Mouse (Mus musculus) kidney, postnatal 25 days (tissue): ENCODE measurements around the gene Praf2.
A peak's percentile ranks its signal among the peaks of the same experiment; 100 is the strongest.
"Not testable (repeated sequence)": the region's sequence is repeated elsewhere in the genome, so short reads cannot be mapped to it uniquely, and the experiment has no call there.

Experiments
- DNase-seq, 2 experiments: peaks; one replicate each; pipeline ENCODE4 v3.0.0; 2021; ENCODE audit warnings: mixed read lengths in 2 of 2

Gene Praf2

DNA sequence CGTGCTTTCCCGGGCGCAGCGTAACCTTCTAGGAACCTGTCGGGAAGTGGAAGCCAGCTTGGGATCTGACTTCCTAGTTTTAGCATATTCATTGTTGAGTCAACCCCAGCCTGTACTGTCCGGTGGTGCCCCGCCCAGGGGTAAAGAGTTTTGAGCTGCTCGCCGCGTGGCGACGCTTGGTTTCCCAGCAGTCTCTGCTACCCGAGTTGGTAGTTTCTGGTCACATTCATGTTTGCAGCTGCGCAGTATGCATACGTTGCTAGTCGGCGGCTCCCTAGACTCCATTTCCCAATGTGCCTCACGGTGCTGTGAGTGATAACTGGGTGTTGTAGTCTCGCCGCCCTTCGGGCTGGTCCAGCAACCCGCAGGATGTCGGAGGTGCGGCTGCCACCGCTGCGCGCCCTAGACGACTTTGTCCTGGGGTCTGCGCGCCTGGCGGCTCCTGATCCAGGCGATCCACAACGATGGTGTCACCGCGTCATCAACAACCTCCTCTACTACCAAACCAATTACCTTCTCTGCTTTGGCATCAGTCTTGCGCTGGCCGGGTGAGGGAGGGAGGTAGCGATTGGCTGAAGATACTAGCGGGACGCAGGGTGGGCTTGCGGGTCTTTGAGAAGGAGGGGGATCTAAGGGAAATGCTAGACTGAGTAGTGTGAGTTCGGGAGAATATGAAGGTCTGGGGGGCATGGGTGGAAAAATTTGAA, at the start of gene Praf2:
Gene Praf2 (plus strand): TSS at position 225 of the 707 bp plus-strand sequence.
- peak; percentile 80 to 90 for DNase-seq

DNA sequence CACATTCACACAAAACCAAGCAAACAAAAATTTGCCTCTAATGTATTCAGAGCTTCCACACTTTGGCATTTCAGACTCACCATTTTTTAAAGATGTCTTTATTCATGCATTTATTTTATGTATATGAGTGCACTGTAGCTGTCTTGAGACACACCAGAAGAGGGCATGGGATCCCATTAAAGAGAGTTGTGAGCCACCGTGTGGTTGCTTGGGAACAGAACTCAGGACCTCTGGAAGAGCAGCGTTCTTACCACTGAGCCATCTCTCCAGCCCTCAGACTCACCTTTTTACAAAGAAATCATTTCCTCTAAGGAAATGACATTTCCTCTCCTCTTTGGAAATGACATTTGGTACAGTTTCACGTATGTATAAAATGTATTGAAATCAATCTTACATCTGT, 49.3 kb upstream of the Praf2 start:
- DNase-seq, result no peak

DNA sequence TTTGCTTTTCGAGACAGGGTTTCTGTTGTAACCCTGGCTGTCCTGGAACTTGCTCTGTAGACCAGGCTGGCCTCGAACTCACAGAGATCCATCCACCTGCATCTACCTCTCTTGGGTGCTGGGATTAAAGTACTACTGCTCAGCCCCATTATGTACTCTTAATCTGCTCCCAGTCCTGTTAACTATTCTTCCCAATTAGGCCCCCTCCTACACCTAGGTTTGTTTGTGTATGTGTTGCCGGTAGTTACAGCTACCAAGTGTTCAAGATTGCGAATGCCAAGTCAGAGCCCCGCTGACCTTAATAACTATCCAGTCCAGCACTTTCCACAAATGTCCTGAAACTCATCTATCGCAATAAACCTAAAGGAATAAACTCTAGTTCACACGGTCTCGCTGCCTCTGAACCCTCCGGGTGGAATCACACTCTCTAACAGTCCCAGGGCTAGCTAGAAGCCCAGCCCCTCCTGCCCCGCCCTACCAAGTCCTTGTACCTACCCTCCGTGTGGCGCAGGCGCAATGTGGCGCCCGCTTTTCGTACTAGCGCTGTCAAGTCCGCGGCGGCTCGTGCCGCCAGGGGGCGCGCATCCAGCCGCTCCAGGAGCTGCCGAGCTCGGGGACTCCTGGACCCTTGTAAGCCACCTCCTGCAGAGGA, 48.7 kb upstream of the Praf2 start:
- DNase-seq, result peak; percentile 93 to 95

DNA sequence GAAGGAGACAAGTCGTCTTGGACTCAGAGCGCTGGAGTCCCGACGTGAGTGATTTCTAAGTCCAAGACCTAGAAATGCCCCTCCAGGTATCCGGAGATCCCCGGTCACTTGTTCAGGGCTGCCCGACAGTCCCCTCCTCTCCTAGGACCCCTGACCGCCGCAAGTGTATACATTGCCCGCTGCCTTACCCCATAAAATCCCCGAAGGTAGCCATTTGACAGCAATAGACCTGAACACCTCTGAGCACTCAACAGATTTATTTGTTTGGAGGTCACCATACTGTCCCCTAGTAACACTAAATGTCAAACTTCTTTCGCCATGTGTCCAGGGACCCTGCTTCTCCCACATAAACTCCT, 48.2 kb upstream of the Praf2 start:
- DNase-seq, result no peak

DNA sequence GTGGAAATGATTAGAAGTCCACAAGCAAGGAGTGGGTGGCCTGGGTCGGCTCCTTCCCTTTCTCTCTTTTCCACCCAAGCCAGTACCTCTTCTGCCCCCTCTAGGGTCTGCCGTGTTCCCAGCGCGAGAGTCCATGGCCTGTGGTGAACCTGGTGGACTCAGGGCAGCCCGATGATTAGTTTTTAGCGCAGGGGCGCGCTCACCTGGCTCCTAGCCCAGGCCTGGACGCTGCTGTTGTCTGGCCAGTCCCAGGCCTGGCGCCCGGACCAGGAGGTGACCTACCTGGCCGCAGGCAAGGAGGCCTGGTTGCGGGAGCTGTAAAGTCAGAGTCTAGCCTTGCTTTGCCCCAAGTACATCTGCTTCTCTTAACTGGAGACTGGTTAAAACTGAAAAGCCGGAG, 47.4 kb upstream of the Praf2 start, which contains the start of gene Magix:
Gene Magix (minus strand): TSS at position 388 of the 400 bp plus-strand sequence.
- peak; percentile 68 to 87 for DNase-seq

DNA sequence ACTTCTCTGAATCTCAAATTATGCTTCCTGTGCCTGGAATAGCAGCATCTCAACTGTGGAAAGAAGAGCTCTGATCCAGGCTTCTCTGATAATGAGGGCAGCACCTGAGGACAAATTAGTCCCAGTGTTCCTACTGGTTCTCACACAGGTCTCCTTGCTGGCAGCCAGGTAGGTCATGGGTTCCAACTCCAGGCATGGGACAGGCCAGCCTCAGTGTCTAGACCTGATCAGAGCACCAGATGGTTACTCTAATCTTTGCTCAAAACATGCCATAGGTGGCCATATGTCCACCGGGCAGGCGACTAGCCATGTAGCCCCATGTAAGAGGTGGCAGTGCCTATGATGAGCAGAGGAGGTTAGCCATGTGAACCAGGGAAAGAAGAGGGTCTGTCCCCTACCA, 39.9 kb upstream of the Praf2 start:
- DNase-seq, result no peak

DNA sequence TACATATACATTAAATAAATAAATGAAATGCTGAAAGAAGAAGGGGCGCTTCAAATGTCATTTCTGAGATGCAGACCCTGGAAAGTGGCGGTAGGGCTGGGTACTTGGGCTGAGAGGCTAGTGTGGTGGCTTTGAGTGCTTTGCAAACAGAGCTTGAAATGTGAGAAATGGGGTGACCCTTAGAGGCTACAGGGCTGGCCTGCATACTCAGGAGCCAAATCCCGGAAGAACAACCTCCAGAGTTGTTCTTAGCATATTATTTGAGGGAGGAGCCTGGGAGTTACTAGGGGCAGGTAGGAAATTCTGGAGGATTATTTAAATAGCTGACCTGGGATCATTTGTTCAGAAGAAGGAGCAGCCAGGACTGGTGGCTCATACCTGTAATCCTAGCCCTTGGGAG, 37.8 kb upstream of the Praf2 start:
- no peak for DNase-seq

DNA sequence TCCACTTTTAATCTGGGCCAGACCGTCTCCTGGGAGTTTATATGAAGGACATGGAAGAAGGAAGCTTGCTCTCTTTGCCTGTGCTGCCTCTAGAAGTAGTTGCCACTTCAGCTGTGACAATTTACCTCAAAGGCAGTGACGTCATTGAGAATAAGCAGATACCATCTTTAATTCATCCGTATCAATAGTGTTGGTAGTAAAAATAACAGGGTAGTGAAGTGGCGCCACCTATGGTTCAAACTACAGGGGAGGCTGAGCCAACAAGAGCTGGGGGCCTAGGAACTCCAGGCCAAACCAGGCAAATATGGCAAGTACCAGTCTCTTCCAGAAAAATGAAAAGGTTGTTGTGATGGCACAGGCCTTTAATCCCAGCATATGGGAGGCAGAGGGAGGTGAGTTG, 35.4 kb upstream of the Praf2 start:
- DNase-seq, result peak; percentile 52 to 60

DNA sequence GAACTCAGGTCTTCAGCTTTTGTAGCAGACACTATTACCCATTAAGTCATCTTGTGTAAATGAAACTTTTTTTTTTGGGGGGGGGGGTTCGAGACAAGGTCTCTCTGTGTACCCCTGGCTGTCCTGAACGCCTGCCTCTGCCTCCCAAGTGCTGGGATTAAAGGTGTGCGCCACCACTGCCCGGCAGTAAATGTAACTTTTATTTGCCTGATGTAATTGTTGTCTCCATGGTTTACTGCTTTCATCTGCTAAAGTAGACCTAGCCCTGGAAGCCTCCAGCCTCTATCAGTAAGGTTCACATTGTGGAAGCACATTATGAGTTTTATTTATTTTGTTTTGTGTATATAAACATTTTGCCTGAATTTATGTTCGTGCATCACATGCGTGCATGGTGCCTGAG, 31.7 kb upstream of the Praf2 start:
- DNase-seq, result no peak

DNA sequence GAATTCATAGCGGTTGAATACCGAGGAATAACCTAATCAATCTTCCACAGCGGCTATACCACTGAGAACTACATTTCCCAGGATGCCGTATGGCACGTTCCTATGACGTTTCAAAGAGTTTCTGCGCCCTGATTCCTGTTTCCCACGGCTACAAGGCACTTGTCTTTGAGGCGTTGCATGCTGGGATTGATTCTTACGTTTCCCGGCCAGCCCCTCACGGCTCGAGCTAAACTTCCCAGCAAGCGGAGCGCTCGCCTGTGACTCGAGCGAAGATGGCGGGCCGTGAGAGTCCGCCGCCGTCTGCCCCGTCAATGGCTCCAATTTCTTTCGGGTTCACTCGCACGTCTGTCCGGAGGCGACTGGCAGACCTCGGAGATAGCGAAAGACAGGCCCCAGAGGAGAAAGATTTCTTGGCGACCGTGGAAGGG, 31.3 kb upstream of the Praf2 start, which contains the start of gene Gpkow:
Gene Gpkow (plus strand): TSS at position 178 of the 428 bp plus-strand sequence.
- DNase-seq, result peak; percentile 85 to 94

DNA sequence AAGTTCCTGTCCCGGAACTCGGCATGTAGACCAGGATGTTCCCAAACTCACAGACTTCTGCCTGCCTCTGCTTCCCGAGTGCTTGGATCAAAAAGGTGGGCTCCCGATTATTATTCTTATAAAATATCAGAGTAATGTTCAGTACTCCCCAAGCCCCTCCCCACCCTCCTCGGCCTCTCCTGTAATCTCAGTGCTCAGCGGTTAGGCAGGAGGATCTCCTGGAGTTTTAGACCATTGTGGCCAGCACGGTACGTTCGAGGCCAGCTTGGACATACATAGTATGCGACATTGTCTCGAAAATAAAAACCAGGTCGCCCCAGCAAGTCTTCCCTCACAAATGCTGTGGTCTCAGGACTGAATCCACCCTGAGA, 14.5 kb upstream of the Praf2 start:
- not testable (repeated sequence) for DNase-seq

DNA sequence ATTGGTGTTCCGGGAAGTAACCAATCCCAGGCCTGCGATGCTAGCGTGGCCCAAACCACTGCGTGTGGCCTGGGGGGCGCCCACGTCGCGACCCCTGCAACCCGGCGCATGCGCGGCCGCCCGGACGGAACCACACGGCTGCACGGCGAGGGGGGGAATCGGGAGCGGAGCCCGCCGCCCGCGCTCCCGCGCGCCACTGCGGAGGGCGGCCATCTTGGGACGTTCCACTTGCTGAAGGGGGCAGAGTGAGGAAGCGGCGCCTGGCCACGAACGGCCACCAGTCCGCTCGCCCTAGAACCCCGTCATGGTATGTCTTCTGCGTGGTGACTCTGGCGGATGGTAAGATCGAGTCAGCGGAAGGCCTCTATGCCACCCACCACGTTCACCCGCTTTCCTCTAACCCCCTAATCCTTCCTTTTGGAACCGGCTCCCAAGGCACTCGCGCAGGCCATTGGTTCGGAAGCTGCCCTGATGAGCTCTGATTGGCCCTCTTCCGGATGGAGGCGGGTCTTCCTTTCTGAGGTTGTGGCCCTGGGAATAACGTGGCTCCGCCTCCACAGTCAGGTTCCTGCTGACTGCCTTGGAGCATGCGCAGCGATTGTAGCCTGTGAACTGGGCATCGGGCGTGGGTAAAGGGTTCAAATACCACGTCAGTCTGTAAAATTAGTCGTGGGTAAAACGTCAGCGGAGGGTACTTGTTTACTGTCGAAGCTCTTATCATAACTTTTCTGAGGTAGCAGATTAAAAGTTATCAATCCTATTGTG, 13.9 kb upstream of the Praf2 start, which contains the start of gene Wdr45:
Gene Wdr45 (plus strand): TSS at position 199 of the 765 bp plus-strand sequence.
- peak; percentile 95 to 97 for DNase-seq

DNA sequence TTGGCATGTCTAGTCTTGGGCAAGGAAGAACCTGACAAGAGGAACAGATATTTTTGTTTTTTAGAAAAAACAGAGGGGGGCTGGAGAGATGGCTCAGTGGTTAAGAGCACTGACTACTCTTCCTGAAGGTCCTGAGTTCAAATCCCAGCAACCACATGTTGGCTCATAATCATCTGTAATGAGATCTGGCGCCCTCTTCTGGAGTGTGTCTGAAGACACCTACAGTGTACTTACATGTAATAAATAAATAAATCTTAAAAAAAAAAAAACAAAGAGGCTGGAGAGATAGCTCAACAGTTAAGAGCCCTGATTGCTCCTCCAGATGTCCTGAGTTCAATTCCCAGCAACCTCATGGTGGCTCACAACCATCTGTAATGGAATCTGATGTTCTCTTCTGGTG, 12.2 kb upstream of the Praf2 start:
- peak in 1 of 2 experiments; percentile 30 for DNase-seq

DNA sequence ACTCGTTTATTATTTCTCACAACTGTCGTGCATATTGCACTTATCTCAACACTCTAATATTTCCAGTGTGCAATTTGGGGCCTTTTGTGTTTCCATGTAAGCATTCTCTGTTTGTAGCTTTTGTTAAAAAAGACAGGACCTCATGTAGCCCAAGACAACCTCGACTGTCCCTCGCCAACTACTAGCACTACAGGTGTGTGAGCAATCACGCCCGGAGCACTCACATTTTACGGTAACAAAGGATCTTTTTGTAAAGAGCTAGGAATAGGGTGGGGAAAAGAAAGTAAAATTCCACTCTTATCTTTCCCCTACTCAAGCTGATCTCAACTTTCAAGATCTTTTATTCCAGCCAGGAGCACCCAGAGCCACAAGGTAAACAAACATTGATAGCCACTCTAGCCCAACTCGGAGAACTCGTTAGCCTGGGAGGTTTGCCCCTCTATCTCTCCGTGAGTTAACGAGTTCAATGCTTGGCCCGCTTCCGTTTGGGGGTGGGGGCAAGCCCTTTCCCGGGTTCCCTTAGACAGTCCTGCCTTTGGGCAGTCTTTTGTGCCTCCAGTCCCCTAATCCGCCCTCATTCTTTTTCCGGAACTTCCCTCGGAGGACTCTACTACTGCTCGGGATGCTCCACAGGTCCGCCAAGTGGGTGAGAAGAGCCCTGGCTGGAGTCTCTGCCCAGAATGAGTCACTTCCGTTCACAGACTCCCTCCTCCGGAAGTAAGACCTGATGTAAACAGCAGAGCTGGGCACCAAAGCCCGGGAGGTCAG, 6.5 kb upstream of the Praf2 start, which contains the start of gene Gm45208:
Gene Gm45208 (plus strand): TSS at position 732 of the 768 bp plus-strand sequence.
- DNase-seq, result peak; percentile 64 to 81

DNA sequence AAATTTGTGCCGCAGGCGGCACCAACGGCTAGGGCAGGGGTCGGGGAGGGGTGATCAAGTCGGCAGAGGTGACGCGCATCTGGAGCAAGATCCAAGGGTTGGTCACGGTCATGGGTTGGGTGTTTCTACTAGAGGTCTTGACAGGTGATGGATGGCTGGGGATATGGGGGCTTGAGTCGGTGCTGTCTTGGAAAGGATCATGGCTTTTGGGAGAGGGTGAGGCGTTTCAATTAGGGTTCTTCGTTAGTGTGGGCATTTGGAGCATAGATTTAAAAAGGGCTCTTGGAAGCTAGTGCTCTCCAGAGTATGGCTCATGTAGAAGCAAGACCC, 6.0 kb upstream of the Praf2 start:
- DNase-seq, result no peak

DNA sequence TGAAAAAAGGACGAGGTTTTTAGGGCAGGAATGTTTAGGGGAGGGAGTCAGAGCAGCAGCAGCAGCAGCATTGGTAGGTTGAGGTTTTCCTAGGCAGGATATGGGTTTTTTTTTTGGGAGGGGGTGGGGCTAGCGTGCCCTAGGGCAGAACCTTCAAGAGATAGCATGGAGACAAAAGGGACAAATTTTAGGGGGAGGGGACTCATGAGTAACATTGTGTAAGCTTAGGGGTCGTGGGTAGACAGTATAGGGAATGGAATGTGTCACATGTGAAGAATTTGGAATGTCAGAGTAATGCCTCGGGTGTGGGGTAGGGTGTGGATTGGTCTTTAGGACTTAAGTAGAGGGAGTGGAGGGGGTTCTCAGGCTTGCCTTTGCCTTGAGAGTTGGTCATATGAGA, 5.5 kb upstream of the Praf2 start:
- DNase-seq, result no peak

DNA sequence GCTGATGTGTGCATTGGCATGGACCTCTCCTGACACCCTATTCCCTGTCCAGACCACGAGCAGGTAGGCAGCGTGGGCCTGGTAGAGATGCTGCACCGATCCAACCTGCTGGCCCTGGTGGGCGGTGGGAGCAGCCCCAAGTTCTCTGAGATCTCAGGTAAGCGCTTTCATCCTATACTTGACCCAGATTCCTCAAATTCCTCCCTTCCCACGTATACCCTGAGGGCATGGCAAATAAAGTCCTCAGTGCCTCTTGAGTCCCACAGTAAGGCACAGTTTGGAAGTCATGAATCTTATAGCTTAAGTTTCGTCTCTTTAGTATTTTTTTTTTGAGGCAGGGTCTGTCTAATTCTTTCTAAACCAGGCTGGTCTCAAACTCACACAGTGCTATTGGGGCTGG, 4.1 kb upstream of the Praf2 start:
- no peak for DNase-seq

DNA sequence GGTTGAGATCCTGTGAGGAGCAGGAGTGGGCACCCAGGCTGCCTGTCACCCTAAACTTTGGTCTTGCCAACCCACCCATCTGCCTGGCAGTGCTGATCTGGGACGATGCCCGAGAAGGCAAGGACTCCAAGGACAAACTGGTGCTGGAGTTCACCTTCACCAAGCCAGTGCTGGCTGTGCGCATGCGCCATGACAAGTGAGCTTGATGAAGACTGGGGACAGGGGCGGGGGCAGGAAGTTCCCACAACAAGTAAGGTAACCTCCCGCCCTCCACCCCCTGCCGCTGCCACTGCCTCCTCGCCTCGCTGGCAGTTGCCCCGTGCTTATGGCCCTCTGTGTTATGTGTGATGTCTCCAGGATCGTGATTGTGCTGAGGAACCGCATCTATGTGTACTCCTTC, 2.4 kb upstream of the Praf2 start:
- DNase-seq, result no peak

DNA sequence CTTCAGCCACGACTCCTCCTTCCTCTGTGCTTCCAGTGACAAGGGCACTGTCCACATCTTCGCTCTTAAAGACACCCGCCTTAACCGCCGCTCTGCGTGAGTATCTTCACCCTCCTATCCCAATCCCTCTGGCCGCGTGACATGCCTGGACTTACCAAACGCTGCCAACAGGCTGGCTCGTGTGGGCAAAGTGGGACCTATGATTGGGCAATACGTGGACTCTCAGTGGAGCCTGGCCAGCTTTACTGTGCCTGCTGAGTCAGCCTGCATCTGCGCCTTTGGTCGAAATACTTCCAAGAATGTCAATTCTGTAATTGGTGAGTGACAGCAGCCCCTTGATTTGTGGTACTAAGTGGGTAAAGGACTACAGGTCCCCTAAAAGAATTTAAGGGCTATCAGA, 1.1 kb upstream of the Praf2 start:
- DNase-seq, result no peak

DNA sequence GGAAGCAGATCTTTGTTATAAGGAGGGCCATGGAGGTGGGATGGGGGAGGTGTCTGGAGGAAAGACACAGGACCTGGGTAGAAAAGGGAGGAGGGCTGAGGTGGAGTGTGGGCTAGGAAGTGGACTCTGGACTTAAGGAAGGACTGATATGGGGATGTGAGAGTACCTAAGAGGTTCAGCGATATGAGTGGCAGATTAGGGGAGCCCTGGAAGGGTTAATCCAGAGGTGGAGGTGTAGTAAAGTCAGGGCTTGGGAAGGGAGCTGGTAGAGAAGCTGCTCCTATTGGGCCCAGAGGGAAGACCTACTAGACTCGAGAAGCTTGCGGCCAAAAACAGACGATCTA, 655 bp downstream of the Praf2 start:
- peak in 1 of 2 experiments; percentile 25 for DNase-seq

DNA sequence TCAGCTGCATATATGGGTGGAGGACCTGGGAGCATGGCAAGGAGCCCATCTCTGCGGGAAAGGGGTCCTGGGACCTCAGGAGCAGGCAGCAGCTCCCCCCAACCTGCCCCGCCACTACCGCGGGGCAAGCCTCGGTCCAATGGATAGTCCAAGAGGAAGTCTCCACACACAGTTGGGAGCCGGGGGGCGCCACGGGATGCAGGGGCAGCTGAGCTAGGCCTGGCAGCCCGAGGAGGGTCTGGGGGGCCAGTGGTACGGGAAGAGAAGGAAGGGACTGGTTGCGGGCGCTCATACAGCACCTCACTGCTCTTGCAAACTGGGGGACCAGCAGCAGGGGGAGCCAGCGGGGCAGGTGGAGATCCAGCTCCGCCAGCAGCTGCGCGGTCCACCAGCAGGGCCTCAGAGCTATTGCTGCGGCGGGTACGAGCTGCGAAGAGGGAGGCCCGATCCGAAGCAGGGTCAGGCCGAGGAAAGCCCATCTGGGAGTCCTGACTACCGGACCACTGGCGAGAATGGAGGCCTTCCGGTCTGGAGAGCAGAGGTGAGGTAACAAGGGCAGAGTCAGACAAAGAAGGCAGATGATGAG, 5.4 kb downstream of the Praf2 start:
- DNase-seq, result peak; percentile 79 to 82

DNA sequence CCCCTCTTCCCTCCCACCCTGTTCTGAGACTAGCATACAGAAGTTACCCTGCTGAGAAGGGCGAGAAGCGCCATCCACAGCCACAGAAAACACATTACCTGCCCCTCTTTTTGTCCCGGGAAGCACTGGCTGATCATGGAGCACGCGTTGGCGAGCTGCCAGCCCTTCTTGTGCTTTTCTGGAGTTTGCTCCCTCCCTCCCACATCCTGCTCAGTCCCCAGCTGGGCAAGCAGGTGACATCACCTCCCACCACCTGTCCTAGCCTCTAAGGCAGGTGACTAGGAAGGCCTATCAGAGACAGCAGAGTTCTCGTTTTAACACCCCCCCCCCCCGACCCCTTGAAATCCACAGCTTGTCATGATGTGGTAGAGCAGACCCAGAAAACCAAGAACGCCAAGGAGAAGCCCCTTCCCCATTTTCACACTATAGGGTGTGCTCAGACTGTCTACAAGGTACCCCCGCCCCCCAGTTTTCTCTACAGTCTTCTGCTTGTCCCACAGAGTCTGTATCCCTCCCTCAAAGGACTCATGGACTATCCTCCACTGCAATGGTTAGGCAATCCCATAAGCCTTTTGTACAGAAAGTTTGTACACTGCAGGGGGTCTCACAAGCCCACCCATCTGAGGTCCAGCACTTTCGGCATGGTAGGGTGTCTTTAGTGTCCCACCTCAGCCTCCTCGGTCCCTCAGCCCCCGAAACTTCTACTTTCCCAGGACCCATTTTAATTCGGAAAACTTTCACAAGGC, 11.3 kb downstream of the Praf2 start:
- DNase-seq, result peak; percentile 84 to 90
